Mouse (Mus musculus) gastrocnemius, adult 8-10 months (tissue): ENCODE data around the gene Emilin1. TPM values are rescaled to one million over a fixed set of nuclear protein-coding genes. Genes with fewer than 3 reads are reported as not detected.

Experiments used
- DNase-seq, 2 experiments: peaks; one replicate each; pipeline ENCODE4 v3.0.0; 2022; ENCODE audit warnings: low spot score in 2 of 2
- total RNA-seq, 4 experiments: library from RNA; stranded (reverse); gene quantifications; 2 replicates each; pipeline ENCODE4 v1.2.4; 2022

Gene Emilin1
- total RNA-seq, 4 experiments from 2014 or later, result 1.7 to 3.0 (median 2.8) TPM

GRCm38 (mm10) chr5:30959198-30959854, 46.1 kb downstream of the Emilin1 start:
- no peak for DNase-seq

GRCm38 (mm10) chr5:30959966-30960501, 46.8 kb downstream of the Emilin1 start, which contains the start of gene Preb:
Preb (minus strand) TSS chr5:30960361.
- DNase-seq, result peak; percentile 95 to 98

GRCm38 (mm10) chr5:30960814-30961213, 47.6 kb downstream of the Emilin1 start:
- no peak for DNase-seq

- no peak for DNase-seq
Observed at GRCm38 (mm10) chr5:30961545-30962505, 48.6 kb downstream of the Emilin1 start.

- DNase-seq, result no peak
Observed at GRCm38 (mm10) chr5:30963916-30964315, 50.7 kb downstream of the Emilin1 start.

- DNase-seq, result no peak
Observed at GRCm38 (mm10) chr5:30966189-30966588, 53.0 kb downstream of the Emilin1 start.

GRCm38 (mm10) chr5:30968416-30968815, 55.2 kb downstream of the Emilin1 start, which contains the start of gene Tcf23:
Tcf23 (plus strand) TSS chr5:30968662.
- DNase-seq, result no peak

- no peak for DNase-seq
Observed at GRCm38 (mm10) chr5:30969440-30969839, 56.2 kb downstream of the Emilin1 start.

Other genes with a start within 250 kb of the Emilin1 start
- gene Cenpa, start 246.6 kb upstream of the Emilin1 start, total RNA-seq, result 1 to 10 TPM; 1.5 to 2.2 (median 1.6) TPM
- 1 to 10 TPM in 3 of 4 experiments, under 1 TPM in 1; 0.97 to 1.6 (median 1.4) TPM for gene Dpysl5, start 201.8 kb upstream of the Emilin1 start, total RNA-seq
- 100 to 1,000 TPM in 1 of 4 experiments, 10 to 100 TPM in 3; 88.7 to 101 (median 92.6) TPM for gene Mapre3, start 98.8 kb upstream of the Emilin1 start, total RNA-seq
- 10 to 100 TPM; 26.5 to 32.4 (median 29.7) TPM for gene Tmem214, start 45.4 kb upstream of the Emilin1 start, total RNA-seq
- 1 to 10 TPM; 2.7 to 5.6 (median 3.2) TPM for gene Agbl5, start 24.7 kb upstream of the Emilin1 start, total RNA-seq
- gene Ost4, start 5.6 kb upstream of the Emilin1 start, total RNA-seq, result 100 to 1,000 TPM in 2 of 4 experiments, 10 to 100 TPM in 2; 96.6 to 117 (median 105) TPM
- gene Khk, start 8.0 kb downstream of the Emilin1 start, total RNA-seq, result 10 to 100 TPM; 35.7 to 40.5 (median 38.2) TPM
- 1 to 10 TPM; 2.2 to 4.9 (median 3.3) TPM for gene Cgref1, start 32.2 kb downstream of the Emilin1 start, total RNA-seq
- 10 to 100 TPM; 70.1 to 75.2 (median 74.2) TPM for gene Preb, start 47.0 kb downstream of the Emilin1 start, total RNA-seq
- gene Tcf23, start 55.3 kb downstream of the Emilin1 start, total RNA-seq, result under 1 TPM; 0.07 to 0.24 (median 0.15) TPM
- 10 to 100 TPM; 41.9 to 51.2 (median 47.9) TPM for gene Atraid, start 134.9 kb downstream of the Emilin1 start, total RNA-seq
- 1 to 10 TPM; 6.1 to 7.9 (median 6.7) TPM for gene Slc5a6, start 135.5 kb downstream of the Emilin1 start, total RNA-seq
- 10 to 100 TPM; 25.5 to 30.8 (median 27.9) TPM for gene Cad, start 141.4 kb downstream of the Emilin1 start, total RNA-seq
- gene Dnajc5g, start 192.9 kb downstream of the Emilin1 start, total RNA-seq, result not detected
- under 1 TPM in 2 of 4 experiments, not detected in 2; 0.18 to 0.24 TPM for gene Slc30a3, start 194.8 kb downstream of the Emilin1 start, total RNA-seq
- gene Trim54, start 203.3 kb downstream of the Emilin1 start, total RNA-seq, result 100 to 1,000 TPM; 420 to 527 (median 441) TPM
- gene Ucn, start 225.4 kb downstream of the Emilin1 start, total RNA-seq, result not detected
- gene Mpv17, start 240.8 kb downstream of the Emilin1 start, total RNA-seq, result 10 to 100 TPM; 19.2 to 26.8 (median 22.7) TPM